Mouse (Mus musculus) right cerebral cortex, adult 2 months (tissue): ENCODE measurements around the gene Olfr670.
"Not testable (repeated sequence)": the region's sequence is repeated elsewhere in the genome, so short reads cannot be mapped to it uniquely, and the experiment has no call there.

Experiments used
- DNase-seq, 2 experiments: peaks; one replicate each; pipeline ENCODE4 v3.0.0; 2021 to 2022; ENCODE audit warnings: low spot score in 2 of 2

Olfr670 gene

DNA sequence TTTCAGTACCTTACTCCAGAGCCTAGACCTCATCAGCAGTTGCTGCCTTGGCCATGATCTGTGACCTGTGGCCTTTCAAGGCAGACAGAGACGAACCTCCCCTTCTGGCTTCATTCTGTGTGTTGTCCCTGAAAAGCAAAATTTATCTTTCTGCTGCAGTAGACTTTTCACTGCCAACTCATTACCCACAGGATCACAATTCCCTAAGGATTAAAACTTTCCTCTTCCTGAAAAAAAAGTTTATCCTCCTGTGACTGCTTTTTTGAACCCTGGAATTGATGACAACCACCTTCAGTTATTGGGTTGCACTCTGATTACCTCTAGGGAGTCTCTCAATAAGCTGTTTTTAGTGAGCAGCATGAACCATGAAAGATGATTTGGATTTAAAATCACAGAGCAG lies at the start of gene Olfr670:
Olfr670 (minus strand) TSS at position 101 of the 400 bp plus-strand sequence.
- no peak for DNase-seq

DNA sequence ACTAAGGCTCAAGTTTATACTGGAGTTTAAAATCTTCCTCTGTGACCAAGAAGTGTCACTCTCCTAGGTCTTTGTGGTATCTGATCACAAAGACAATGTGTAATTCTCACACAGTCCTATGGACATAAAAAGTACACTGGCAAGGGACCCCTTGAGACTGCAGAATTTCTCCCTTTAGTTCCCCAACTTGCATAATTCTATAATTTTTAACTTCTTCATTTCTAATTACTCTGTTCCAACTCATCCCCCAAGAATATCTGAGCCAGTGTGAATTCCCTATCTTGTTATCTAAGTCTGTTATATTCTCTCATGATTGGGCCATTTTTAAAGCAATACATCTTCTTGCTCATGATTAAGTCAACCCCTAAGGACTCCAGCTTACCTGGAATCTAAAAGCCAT lies 39.5 kb upstream of the Olfr670 start, which contains the start of gene Olfr672:
Olfr672 (minus strand) TSS at position 101 of the 400 bp plus-strand sequence.
- no peak for DNase-seq

DNA sequence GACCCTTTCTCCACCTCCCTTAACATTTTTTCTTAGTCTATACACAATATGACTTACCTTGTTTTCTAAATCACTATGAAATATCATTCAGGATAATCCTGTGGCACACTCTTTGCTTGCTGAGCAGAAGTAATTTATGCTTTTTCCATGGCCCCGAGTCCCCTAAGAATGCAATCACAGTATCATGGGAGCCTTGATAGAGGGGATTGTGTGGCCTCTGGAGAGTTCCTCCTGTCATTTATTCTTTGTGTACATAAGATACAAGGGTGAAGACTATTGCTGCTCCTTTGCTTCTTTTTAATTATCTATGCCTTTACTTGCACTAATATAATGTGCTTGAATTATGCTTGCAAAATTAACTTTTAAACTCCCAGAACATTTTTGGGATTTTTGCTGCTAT lies 16.6 kb upstream of the Olfr670 start, which contains the start of gene Olfr671:
Olfr671 (minus strand) TSS at position 101 of the 400 bp plus-strand sequence.
- no peak for DNase-seq

DNA sequence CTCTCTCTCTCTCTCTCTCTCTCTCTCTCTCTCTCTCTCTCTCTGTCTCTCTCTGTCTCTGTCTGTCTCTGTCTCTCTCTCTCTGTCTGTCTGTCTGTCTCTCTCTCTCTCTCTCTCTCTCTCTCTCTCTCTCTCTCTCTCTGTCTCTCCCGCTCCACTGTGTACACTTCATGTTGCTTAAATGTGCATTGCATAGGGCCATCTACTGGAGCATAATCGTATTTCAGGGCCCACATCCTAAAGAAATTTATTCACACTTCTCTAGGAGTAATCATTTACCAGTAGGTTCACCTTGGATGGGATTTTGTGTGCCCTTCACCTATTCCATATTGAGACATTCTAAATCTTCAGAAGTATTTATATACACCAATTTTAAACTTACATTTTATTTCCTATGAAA lies 10.1 kb upstream of the Olfr670 start:
- not testable (repeated sequence) for DNase-seq

DNA sequence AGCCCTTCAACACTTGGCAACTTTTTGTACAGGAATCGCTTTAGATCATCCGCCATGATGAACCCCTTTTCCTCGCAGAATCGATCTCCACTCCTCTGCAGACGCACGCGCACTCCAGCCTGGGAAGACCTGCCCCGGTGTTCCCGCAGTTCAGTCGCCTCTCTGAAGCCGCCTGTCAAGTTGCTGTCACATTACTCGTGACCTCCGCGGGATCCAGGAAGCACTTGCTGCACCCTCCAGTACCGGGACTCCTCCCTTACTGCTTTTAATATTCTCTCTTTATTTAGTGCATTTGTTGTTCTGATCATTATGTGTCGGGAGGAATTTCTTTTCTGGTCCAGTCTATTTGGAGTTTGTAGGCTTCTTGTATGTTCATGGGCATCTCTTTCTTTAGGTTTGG lies 12.2 kb downstream of the Olfr670 start:
- not testable (repeated sequence) for DNase-seq

DNA sequence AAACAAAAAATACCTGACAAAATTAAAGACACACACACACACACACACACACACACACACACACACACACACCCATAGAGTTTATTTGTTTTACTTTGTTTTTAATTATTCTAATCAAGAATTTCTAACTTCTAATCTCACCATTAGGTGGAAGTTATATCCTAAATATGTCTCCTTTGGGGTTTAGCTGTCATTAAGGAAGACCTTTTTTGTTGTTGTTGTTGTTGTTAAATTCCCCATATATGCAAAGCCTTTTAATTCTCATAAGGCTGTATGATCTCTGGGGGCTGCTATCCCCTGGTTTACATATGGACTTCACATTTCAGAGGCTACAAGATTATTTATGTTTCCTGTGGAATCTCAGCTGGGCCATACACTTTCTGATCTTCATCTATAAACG lies 28.5 kb downstream of the Olfr670 start, which contains the start of gene Olfr669:
Olfr669 (plus strand) TSS at position 301 of the 400 bp plus-strand sequence.
- no peak for DNase-seq

DNA sequence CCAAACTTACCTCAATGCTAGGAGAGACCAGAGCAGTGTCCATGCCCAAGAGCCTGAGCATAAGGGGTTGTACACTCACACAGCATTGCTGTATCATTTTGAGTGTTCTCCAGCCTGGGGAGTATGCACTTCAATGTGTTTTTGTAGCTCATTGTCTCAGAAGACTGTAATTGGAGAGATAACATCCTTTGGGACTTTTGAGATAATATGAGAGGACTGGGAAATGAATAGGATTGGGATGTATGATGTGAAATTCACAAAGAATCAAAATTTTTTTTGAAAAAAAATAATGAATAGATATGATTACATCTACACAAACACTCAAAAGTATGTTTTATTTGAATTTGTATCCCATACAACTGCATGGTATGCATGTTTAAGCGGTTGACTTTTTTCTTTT lies 34.5 kb downstream of the Olfr670 start, which contains the start of gene Olfr668:
Olfr668 (minus strand) TSS at position 101 of the 400 bp plus-strand sequence.
- DNase-seq = no peak

DNA sequence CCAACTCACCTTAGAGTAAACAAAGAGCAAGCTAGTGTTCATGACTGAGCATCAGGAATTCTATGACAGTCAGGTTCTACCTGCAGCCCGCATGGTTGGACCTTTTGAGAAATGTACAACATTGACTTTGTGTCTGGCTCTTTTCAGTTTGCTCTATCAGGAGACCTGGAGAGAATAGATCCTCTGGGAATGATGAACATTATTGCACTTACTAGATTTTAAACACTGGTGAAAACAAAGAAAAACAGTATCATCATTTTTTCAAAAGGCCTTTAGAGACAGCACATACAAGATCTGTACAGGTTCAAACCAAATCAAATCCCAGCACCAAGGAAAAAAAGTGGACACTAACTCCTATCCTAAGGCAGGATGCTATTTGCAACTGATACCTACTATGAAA lies 41.0 kb downstream of the Olfr670 start, which contains the start of gene Olfr667:
Olfr667 (minus strand) TSS at position 101 of the 400 bp plus-strand sequence.
- DNase-seq = no peak
